In the genomic region with DNA sequence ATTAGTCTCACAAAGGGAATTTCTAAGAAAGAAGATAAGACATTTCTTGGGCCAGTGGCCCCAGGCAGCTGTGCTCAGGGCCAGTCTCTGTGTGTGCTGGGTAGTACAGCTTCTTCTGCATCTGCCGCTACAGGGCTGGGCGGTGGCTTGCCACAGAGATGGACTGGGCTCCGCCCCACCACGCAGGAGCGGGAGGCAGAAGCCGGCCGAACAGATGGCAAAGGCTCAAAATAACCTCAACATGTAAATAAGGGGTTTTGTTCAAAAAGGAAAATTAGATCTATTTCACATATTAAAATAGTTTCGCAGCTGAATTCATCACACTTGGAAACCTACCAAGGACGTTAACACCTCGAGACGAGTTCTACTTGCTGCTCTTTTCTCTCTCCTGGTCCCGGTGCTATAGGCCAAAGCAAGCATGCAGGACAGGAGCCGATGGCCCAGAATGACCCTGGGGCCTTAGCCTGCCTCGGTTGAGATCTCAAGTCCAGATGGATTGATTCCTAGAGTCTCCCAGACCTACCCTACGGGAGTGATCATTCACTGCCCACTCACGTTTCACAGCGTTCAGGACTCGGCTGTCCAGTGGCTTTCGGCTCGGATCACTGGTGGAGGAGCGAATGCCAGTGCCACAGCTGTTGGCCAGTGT, we compare ENCODE assay signal across 9 mouse cellular contexts. TPM values are rescaled to one million over a fixed set of nuclear protein-coding genes. Genes with fewer than 3 reads are reported as not detected.
DNase-seq lines count a peak whose midpoint lies in the region; ATAC-seq and TF ChIP-seq lines count a peak whose summit lies in the region.
"Had no signal": no experiment of that assay in that cellular context is flagged by ENCODE, and none has a peak within 500 bp of the region (broad histone marks: within the 10 kb centered on the region; RNA-seq: fewer than 3 reads in every experiment).

No protein-coding gene starts in this region.

- TF ChIP-seq CTCF in small intestine, adult 2 months (IDR thresholded peaks at IDR 0.05; ENCODE audit: extremely low read depth, insufficient read length, insufficient replicate concordance, low read depth, low read length): no peak
- no peak for TF ChIP-seq CTCF in intestine, postnatal 0 days (IDR thresholded peaks at IDR 0.05; ENCODE audit: low read depth)

- H3K36me3 ChIP-seq in hindbrain, embryonic 10.5 days: no peaks in the 10 kb centered on the region
- H3K36me3 ChIP-seq in hindbrain, embryonic 16.5 days (ENCODE audit: control insufficient read depth, insufficient read depth, low read length): no peaks in the 10 kb centered on the region
- H3K36me3 ChIP-seq in small intestine, adult 2 months (ENCODE audit: control insufficient read depth, insufficient read depth, low read length): peaks cover 27% of the 10 kb centered on the region
- H3K36me3 ChIP-seq in intestine, postnatal 0 days (ENCODE audit: control insufficient read depth, insufficient read depth): peaks cover 21% of the 10 kb centered on the region; the same call in 1 of the 2 replicates

- H3K27ac ChIP-seq in hindbrain, embryonic 10.5 days: peak overlapping the region; percentile 31
- no peak overlapping the region for H3K27ac ChIP-seq in hindbrain, embryonic 16.5 days (ENCODE audit: low read depth, low read length)
- peak overlapping the region; percentile 60 for H3K27ac ChIP-seq in small intestine, adult 2 months (ENCODE audit: insufficient read depth, low read depth, low read length)
- no peak overlapping the region for H3K27ac ChIP-seq in intestine, postnatal 0 days (ENCODE audit: low read depth, low read length)

- H3K9me3 ChIP-seq in hindbrain, embryonic 10.5 days: no peaks in the 10 kb centered on the region
- H3K9me3 ChIP-seq in hindbrain, embryonic 16.5 days (ENCODE audit: control insufficient read depth, low read length): no peaks in the 10 kb centered on the region
- H3K9me3 ChIP-seq in intestine, postnatal 0 days (ENCODE audit: control insufficient read depth): no peaks in the 10 kb centered on the region

- no peak overlapping the region for H3K9ac ChIP-seq in hindbrain, embryonic 16.5 days (ENCODE audit: low read depth, low read length)
- no peak overlapping the region for H3K9ac ChIP-seq in intestine, postnatal 0 days (ENCODE audit: low read depth, low read length)

- no peak; the same call in 1 of the 2 replicates for TF ChIP-seq POLR2A in small intestine, adult 2 months (IDR thresholded peaks at IDR 0.05; ENCODE audit: low read depth, low read length)

- WGBS in hindbrain, embryonic 10.5 days: 73% methylated on average over 21 of the region's 21 CpGs
- WGBS in hindbrain, embryonic 16.5 days: 61% methylated on average over 21 of the region's 21 CpGs
- WGBS in small intestine, adult 2 months: 80% methylated on average over 21 of the region's 21 CpGs
- WGBS in intestine, postnatal 0 days: 75% methylated on average over 21 of the region's 21 CpGs

- H3K4me2 ChIP-seq in hindbrain, embryonic 16.5 days (ENCODE audit: low read length): no peak overlapping the region
- H3K4me2 ChIP-seq in intestine, postnatal 0 days (replicated peaks; ENCODE audit: low read depth): no peak overlapping the region

- DNase-seq in hindbrain, embryonic 10.5 days (ENCODE audit: low spot score): no peak
- DNase-seq in cerebellum, postnatal 25 days: peak; percentile 63 to 70
- DNase-seq in liver: peak; percentile 81
- DNase-seq in embryo, embryonic 10 days (ENCODE audit: low spot score): no peak
- no peak for DNase-seq in thymus, postnatal 25 days
- DNase-seq: kidney, postnatal 10 days had no signal

- H3K4me1 ChIP-seq in hindbrain, embryonic 10.5 days (replicated peaks): peaks cover 36% of the 10 kb centered on the region
- H3K4me1 ChIP-seq in hindbrain, embryonic 16.5 days (ENCODE audit: control insufficient read depth, insufficient read depth, low read depth, low read length): no peaks in the 10 kb centered on the region; the same call in 1 of the 2 replicates
- 0 out of 2 replicates have a peak, but pooled peaks cover 2% of the 10 kb centered on the region for H3K4me1 ChIP-seq in small intestine, adult 2 months (ENCODE audit: control insufficient read depth, insufficient read depth, insufficient read length, low read length)
- H3K4me1 ChIP-seq in intestine, postnatal 0 days (replicated peaks; ENCODE audit: control insufficient read depth, insufficient read depth, low read length): no peaks in the 10 kb centered on the region

- H3K27me3 ChIP-seq in hindbrain, embryonic 10.5 days (ENCODE audit: insufficient read depth, poor library complexity, severe bottlenecking): no peaks in the 10 kb centered on the region
- no peaks in the 10 kb centered on the region for H3K27me3 ChIP-seq in hindbrain, embryonic 16.5 days (replicated peaks; ENCODE audit: control insufficient read depth, insufficient read depth, low read length)
- no peaks in the 10 kb centered on the region for H3K27me3 ChIP-seq in small intestine, adult 2 months (ENCODE audit: control insufficient read depth, insufficient read depth, low read length)
- H3K27me3 ChIP-seq in intestine, postnatal 0 days (replicated peaks; ENCODE audit: control insufficient read depth, insufficient read depth, low read length): no peaks in the 10 kb centered on the region

- H3K4me3 ChIP-seq in hindbrain, embryonic 10.5 days: no peak overlapping the region
- H3K4me3 ChIP-seq in hindbrain, embryonic 16.5 days (ENCODE audit: low read length): no peak overlapping the region
- H3K4me3 ChIP-seq in small intestine, adult 2 months (ENCODE audit: low read depth, low read length): peak overlapping the region; percentile 34
- H3K4me3 ChIP-seq in intestine, postnatal 0 days (ENCODE audit: low read depth, low read length): no peak overlapping the region

- ATAC-seq in hindbrain, embryonic 16.5 days: no peak
- ATAC-seq in intestine, postnatal 0 days: no peak

RNA-seq across cellular contexts. Expression of a gene that starts 39.6 kb away (rescaled TPM):
- 94.4 and 96.9 TPM in 2 replicates for polyA plus RNA-seq in hindbrain, embryonic 10.5 days (2016; fragmentation: Nextera tagmentation; extraction: Ambion mirVana)
- polyA plus RNA-seq in hindbrain, embryonic 16.5 days (2015; fragmentation: Nextera tagmentation; extraction: Ambion mirVana): 139 and 141 TPM in 2 replicates
- polyA plus RNA-seq in small intestine, adult 2 months (2012; rRNA removed): 33.8 and 55.1 TPM in 2 replicates
- polyA plus RNA-seq in intestine, postnatal 0 days (2015; fragmentation: Nextera tagmentation; extraction: Ambion mirVana): 45.8 TPM in 2 replicates

Comparison
In these comparisons a context has a peak if more than half of its experiments do, and no peak if none do; other contexts are left out.
1. H3K27ac ChIP-seq: peak in hindbrain, embryonic 10.5 days (single experiment) and small intestine, adult 2 months (single experiment); none in hindbrain, embryonic 16.5 days (single experiment) and intestine, postnatal 0 days (single experiment).
2. DNase-seq: peak in cerebellum, postnatal 25 days (2 of 2) and liver (single experiment); none in hindbrain, embryonic 10.5 days (single experiment), embryo, embryonic 10 days (single experiment) and thymus, postnatal 25 days (single experiment).